ENCODE assay signal across 13 mouse cellular contexts in the genomic region with DNA sequence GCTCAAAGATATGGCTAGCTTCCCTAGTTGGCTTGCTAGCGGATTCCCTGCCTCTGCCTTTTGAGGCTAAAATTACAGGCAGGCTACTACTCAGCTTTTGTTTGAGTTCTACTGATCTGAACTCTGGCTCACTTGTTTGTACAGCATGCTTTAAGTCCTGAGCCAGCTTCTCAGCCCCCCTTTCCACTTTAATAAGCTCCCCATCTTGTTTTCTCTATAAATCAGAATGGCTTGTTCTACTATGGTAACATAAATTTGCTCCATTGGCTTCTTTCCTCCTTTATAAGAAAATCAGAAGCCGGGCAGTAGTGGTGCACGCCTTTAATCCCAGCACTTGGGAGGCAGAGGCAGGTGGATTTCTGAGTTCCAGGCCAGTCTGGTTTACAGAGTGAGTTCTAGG.
"Had no signal": no experiment of that assay in that cellular context is flagged by ENCODE, and none has a peak within 500 bp of the region (broad histone marks: within the 10 kb centered on the region; RNA-seq: fewer than 3 reads in every experiment).

No protein-coding gene starts in this region.

- H3K4me1 ChIP-seq: limb, embryonic 15.5 days had no signal

- ATAC-seq: liver, postnatal 0 days; lung, postnatal 0 days had no signal

- H3K27me3 ChIP-seq: limb, embryonic 12.5 days; limb, embryonic 15.5 days had no signal

- DNase-seq: kidney, adult 18-20 months; left cerebral cortex, postnatal 4 days; liver, postnatal 0 days; lung, embryonic 14.5 days; midbrain, embryonic 14.5 days; thymus, adult 18-20 months; thymus, postnatal 36 days had no signal

- H3K27ac ChIP-seq: limb, embryonic 12.5 days; limb, embryonic 15.5 days; liver, embryonic 14.5 days; macrophage had no signal

- H3K4me2 ChIP-seq: limb, embryonic 12.5 days; limb, embryonic 15.5 days; liver, embryonic 11.5 days; lung, embryonic 14.5 days had no signal

- H3K9me3 ChIP-seq: limb, embryonic 12.5 days; limb, embryonic 15.5 days had no signal

- H3K9ac ChIP-seq: limb, embryonic 12.5 days; limb, embryonic 15.5 days; liver, embryonic 14.5 days; liver, postnatal 0 days; lung, embryonic 14.5 days had no signal

- H3K4me3 ChIP-seq: limb, embryonic 12.5 days; limb, embryonic 15.5 days had no signal

- H3K36me3 ChIP-seq: limb, embryonic 12.5 days; limb, embryonic 15.5 days had no signal
